Mouse (Mus musculus) liver, postnatal 0 days (tissue): ENCODE results near the gene Cabp4. TPM values are rescaled to one million over a fixed set of nuclear protein-coding genes. Genes with fewer than 3 reads are reported as not detected.
"Not testable (repeated sequence)": the region's sequence is repeated elsewhere in the genome, so short reads cannot be mapped to it uniquely, and the experiment has no call there.

ENCODE experiments used
- ATAC-seq: fragments of 200-750 bp; cut with Nextera tagmentation; 2 replicates; pipeline ENCODE4 v1.8.0; 2017; ENCODE audit warnings: mild to moderate bottlenecking, moderate library complexity
- DNase-seq: peaks from one replicate; pipeline ENCODE4 v3.0.0-alpha.2; 2016
- H3K27ac ChIP-seq: fragments of 300-500 bp; sonication (generic); 2 replicates; pipeline ENCODE4 v1.5.1; 2014; ENCODE audit warnings: antibody characterized with exemption, moderate library complexity, mild to moderate bottlenecking, low read depth
- H3K27me3 ChIP-seq: fragments of 300-500 bp; sonication (generic); 2 replicates; pipeline ENCODE4 v1.6.1; 2014; ENCODE audit warnings: low read length, control low read depth, mixed read lengths; ENCODE audit not compliant: insufficient read depth
- H3K36me3 ChIP-seq: fragments of 300-500 bp; sonication (generic); replicated peaks from 2 replicates; pipeline ENCODE4 v1.6.1; 2014; ENCODE audit warnings: mild to moderate bottlenecking, control low read depth, low read length, moderate library complexity, mixed read lengths; ENCODE audit not compliant: insufficient read depth
- H3K4me1 ChIP-seq: fragments of 300-500 bp; sonication (generic); 2 replicates; pipeline ENCODE4 v1.6.1; 2014; ENCODE audit warnings: antibody characterized with exemption, mild to moderate bottlenecking, control low read depth; ENCODE audit not compliant: insufficient read depth
- H3K4me2 ChIP-seq: fragments of 300-500 bp; sonication (generic); 2 replicates; pipeline ENCODE4 v1.6.1; 2014; ENCODE audit warnings: low read depth, mild to moderate bottlenecking, low read length, moderate library complexity, mixed read lengths
- H3K4me3 ChIP-seq: fragments of 300-500 bp; sonication (generic); 2 replicates; pipeline ENCODE4 v1.5.1; 2014; ENCODE audit warnings: low read depth, low read length
- H3K9ac ChIP-seq: fragments of 300-500 bp; sonication (generic); replicated peaks from 2 replicates; pipeline ENCODE4 v1.6.1; 2014; ENCODE audit warnings: mild to moderate bottlenecking, moderate library complexity
- H3K9me3 ChIP-seq: fragments of 300-500 bp; sonication (generic); 2 replicates; pipeline ENCODE4 v1.6.1; 2016; ENCODE audit warnings: mild to moderate bottlenecking, control low read depth, low read length, mixed read lengths
- CTCF ChIP-seq: sonication (generic); IDR thresholded peaks from 2 replicates; pipeline ENCODE4 v1.5.1; 2016; ENCODE audit warnings: antibody characterized with exemption, low read depth
- EP300 ChIP-seq: IDR thresholded peaks from 2 replicates; pipeline ENCODE4 v1.6.1; 2016; ENCODE audit warnings: antibody characterized with exemption, low read depth, mild to moderate bottlenecking
- WGBS: fragments of 180-500 bp; shearing (Covaris S2); extraction: QIAGEN DNeasy Blood & Tissue Kit; methylation state at CpG from one replicate; pipeline ENCODE4 v1.1.7; 2014; ENCODE audit not compliant: insufficient replicate concordance; 5-methylcytosine and 5-hydroxymethylcytosine counted together
- polyA plus RNA-seq: library from polyadenylated mRNA; unstranded; fragments of >200 nt; fragmentation: Nextera tagmentation; extraction: Ambion mirVana; gene quantifications from 2 replicates; pipeline ENCODE4 v1.2.1, GENCODE M21; 2015

Cabp4 gene
- polyA plus RNA-seq, 1 experiment from 2014 or later, result 0.11 TPM

DNA sequence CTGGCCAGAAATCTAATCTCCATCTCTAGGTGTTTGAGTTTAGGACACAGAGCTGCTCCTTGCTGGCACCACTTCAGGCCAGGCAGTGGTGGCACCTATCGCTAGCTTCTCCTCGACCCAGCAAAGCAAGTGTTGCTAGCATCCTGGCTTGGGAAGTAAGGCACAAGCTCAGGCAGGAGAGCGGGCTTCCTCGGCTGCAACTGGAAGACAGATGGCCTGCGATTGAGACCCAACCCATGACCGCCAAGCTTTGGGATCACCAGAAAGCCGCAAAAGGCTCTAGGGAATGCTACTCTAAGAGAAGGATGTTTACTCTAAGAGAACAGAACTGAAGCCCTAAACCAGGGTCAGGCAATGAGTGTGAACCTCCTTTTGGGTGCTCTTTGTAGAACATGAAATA, 14.4 kb downstream of the Cabp4 start:
- TF ChIP-seq CTCF (no peak), EP300 (no peak)
- DNase-seq (no peak), ATAC-seq (no peak)
- Histone ChIP-seq H3K4me1 (peaks cover 32% of the 10 kb centered on the region), H3K4me2 (peak overlapping the region; percentile 73; the same call in 1 of the 2 replicates), H3K4me3 (no peak overlapping the region), H3K9ac (no peak overlapping the region), H3K36me3 (peaks cover 46% of the 10 kb centered on the region), H3K9me3 (no peaks in the 10 kb centered on the region), H3K27ac (0 out of 2 replicates have a peak overlapping the region, but pooled peaks have one; percentile 42), H3K27me3 (no peaks in the 10 kb centered on the region)
- 93% methylated on average over 7 of the region's 7 CpGs for WGBS

DNA sequence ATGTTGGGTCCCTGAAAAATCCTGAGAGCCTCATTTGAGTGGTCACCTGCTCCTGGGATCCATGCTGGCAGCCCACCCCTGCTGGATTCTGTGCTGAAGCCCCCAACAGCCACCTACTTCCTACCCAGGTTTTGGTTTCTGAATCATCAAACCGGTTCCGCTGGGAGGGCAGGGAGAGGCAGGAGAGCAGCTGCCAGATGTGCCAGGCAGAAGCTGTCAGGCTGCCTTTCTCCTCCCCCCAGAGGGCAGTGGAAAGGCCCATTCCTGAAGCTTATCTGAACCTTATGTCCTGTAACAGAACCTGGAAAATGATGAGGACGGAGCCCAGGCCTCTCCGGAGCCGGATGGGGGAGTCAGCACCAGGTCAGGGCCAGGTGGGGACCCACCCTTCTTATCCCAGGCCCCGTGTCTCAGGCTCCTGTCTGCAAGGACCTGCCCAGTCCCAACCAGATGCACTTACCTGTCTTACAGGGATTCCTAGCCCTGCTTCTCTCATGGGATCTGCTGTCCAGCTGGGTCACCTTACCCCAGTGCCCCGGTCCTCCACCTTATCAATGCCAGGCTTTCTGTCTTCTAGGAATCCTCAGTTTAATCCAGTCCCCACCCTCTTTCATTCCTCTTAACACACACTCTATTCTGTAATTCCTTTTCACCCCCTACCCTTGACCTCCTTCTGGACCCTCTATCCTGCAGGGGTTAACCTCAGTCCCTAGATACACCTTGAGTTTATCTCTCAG, 16.9 kb downstream of the Cabp4 start:
- Histone ChIP-seq H3K27me3 (no peaks in the 10 kb centered on the region), H3K4me1 (peaks cover 45% of the 10 kb centered on the region), H3K27ac (peak overlapping the region; percentile 34; the same call in 1 of the 2 replicates), H3K9me3 (no peaks in the 10 kb centered on the region), H3K9ac (peak overlapping the region; percentile 82), H3K36me3 (peaks cover 34% of the 10 kb centered on the region), H3K4me2 (peak overlapping the region; percentile 70), H3K4me3 (peak overlapping the region; percentile 67)
- TF ChIP-seq CTCF, result no peak
- no peak for TF ChIP-seq EP300
- DNase-seq (no peak), ATAC-seq (no peak)
- WGBS, result 59% methylated on average over 7 of the region's 7 CpGs

DNA sequence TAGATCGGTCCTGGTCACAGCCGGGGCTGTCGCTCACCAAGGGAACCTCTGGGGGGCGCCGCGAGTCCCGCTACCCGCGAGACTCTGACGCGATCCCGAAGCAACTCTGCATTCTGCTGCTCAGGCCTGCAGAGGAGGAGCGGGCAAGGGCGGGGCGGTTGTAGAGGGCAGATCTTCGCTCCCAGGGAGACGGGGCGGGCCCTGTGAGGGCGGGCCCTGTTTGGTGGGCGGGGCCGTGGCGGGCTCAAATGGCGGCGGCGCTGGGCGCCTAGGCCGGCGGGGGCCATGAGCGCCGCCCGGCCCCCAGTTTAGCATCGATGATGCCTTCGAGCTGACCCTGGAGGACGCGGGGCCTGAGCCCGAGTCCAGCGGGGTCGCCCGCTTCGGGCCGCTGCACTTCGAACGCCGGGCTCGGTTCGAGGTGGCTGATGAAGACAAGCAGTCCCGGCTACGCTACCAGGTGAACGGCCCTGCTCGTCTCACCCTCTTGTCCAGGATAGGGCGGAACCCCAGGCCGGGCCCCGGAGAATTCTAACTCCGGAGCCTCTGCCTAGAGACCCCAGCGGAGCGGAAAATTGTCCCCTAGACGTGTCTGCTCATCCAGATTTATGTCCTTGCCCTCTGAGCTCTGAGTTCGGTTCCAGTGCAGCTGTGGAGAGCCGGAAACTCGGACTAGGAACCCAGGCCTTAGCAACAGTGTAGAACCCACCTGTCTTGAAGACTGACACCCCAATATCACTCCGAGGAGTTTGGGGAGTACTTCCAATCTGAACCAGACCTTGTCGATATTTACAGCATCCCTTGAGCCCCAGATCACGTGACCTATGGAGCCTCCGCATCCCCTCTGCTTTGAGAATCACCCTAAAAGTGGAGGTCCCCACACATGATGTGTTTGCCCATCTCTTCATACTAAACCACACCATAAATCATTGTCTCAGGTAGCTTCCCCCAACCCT, 17.8 kb downstream of the Cabp4 start, which contains the start of gene Aip:
Gene Aip (minus strand): TSS at position 118 of the 956 bp plus-strand sequence.
- ATAC-seq (peak; percentile 93), DNase-seq (peak; percentile 99)
- no peaks in the 10 kb centered on the region for H3K27me3 ChIP-seq
- 2% methylated on average over 59 of the region's 64 CpGs for WGBS
- H3K27ac ChIP-seq, result peak within 1 kb of the TSS; percentile 78
- H3K4me2 ChIP-seq, result peak within 1 kb of the TSS; percentile 70
- peaks cover 27% of the 10 kb centered on the region for H3K36me3 ChIP-seq
- H3K9ac ChIP-seq, result peak within 1 kb of the TSS; percentile 82
- no peaks in the 10 kb centered on the region for H3K9me3 ChIP-seq
- peaks cover 42% of the 10 kb centered on the region for H3K4me1 ChIP-seq
- TF ChIP-seq EP300 (no peak), CTCF (peak; percentile 87)
- peak within 1 kb of the TSS; percentile 67 for H3K4me3 ChIP-seq

DNA sequence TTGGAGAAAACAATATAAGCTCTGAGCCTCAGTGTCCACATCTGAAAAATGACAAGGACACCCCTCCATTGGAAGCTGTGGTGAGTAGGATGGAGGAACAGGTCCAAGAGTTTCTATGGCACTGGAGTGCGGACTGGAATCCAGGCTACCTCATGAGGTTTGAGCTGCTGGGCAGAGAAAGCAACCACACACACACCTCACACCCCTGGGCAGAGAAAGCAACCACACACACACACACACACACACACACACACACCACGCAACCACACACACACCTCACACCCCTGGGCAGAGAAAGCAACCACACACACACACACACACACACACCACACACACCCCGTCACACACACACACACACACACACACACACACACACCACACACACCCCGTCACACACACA, 18.6 kb downstream of the Cabp4 start:
- WGBS, result 28% methylated on average over 4 of the region's 4 CpGs
- peaks cover 49% of the 10 kb centered on the region for H3K4me1 ChIP-seq

DNA sequence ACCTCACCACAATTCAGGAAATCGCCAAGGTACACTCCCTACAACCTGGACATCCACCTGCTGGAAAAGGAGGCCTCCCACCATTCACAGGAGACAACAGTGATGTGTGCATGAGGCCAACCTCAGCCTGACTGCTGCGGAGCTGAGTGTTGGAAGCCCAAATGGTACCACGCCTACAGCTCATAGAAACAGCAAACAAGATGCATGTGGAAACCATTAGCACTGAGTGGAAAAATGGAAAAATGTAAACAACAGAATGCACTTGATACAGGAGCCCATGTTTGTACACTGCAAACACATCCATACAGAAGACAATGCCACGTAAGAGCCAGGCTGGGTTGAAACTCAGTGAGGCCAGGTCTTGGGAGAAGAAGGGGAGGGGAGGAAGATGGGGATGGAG, 19.4 kb downstream of the Cabp4 start:
- no peaks in the 10 kb centered on the region for H3K9me3 ChIP-seq
- DNase-seq (no peak), ATAC-seq (no peak)
- H3K4me2 ChIP-seq, result peak overlapping the region; percentile 64
- no peak overlapping the region for H3K9ac ChIP-seq
- WGBS, result 81% methylated on average over 4 of the region's 4 CpGs
- peaks cover 52% of the 10 kb centered on the region for H3K4me1 ChIP-seq
- no peak for TF ChIP-seq CTCF
- TF ChIP-seq EP300, result no peak
- H3K27me3 ChIP-seq, result no peaks in the 10 kb centered on the region
- H3K36me3 ChIP-seq, result peaks cover 16% of the 10 kb centered on the region
- 0 out of 2 replicates have a peak overlapping the region, but pooled peaks have one; percentile 78 for H3K27ac ChIP-seq
- no peak overlapping the region for H3K4me3 ChIP-seq

More for the DNA sequence above, 18.6 kb downstream of the Cabp4 start:
- peak overlapping the region; percentile 64 for H3K4me2 ChIP-seq
- peak overlapping the region; percentile 78; the same call in 1 of the 2 replicates for H3K27ac ChIP-seq
- not testable (repeated sequence) for H3K27me3 ChIP-seq, H3K9me3 ChIP-seq, DNase-seq
- peak; percentile 9 for ATAC-seq
- peaks cover 22% of the 10 kb centered on the region for H3K36me3 ChIP-seq
- peak overlapping the region; percentile 67 for H3K4me3 ChIP-seq
- H3K9ac ChIP-seq, result peak overlapping the region; percentile 59
